Mouse (Mus musculus) spleen, postnatal 10 days (tissue): ENCODE results near the gene Atp8b2.

Experiments used
- DNase-seq, 2 experiments: peaks; one replicate each; pipeline ENCODE4 v3.0.0; 2021 to 2022; ENCODE audit warnings: low spot score in 2 of 2

Atp8b2 gene

GRCm38 (mm10) chr3:89960469-89960868 is 2.8 kb downstream of the Atp8b2 start:
- peak; percentile 48 to 83 for DNase-seq

- DNase-seq = no peak
These were observed 3.9 kb downstream of the Atp8b2 start for GRCm38 (mm10) chr3:89959435-89959834.

- no peak for DNase-seq
These were observed 5.4 kb downstream of the Atp8b2 start for GRCm38 (mm10) chr3:89957880-89958279.

GRCm38 (mm10) chr3:89956177-89956971 is 6.9 kb downstream of the Atp8b2 start:
- DNase-seq = no peak

- peak; percentile 43 to 82 for DNase-seq
These were observed 9.9 kb downstream of the Atp8b2 start for GRCm38 (mm10) chr3:89953420-89953819.

- DNase-seq = no peak
These were observed 14.7 kb downstream of the Atp8b2 start for GRCm38 (mm10) chr3:89948655-89949054.

- no peak for DNase-seq
These were observed 15.3 kb downstream of the Atp8b2 start for GRCm38 (mm10) chr3:89948021-89948420.

- no peak for DNase-seq
These were observed 18.3 kb downstream of the Atp8b2 start for GRCm38 (mm10) chr3:89945026-89945425.

- no peak for DNase-seq
These were observed 20.4 kb downstream of the Atp8b2 start for GRCm38 (mm10) chr3:89942894-89943293.

GRCm38 (mm10) chr3:89936495-89936894 is 26.8 kb downstream of the Atp8b2 start:
- DNase-seq = no peak

- no peak for DNase-seq
These were observed 30.4 kb downstream of the Atp8b2 start for GRCm38 (mm10) chr3:89932925-89933324.

- no peak for DNase-seq
These were observed 34.4 kb downstream of the Atp8b2 start for GRCm38 (mm10) chr3:89928956-89929355.

- DNase-seq = no peak
These were observed 36.9 kb downstream of the Atp8b2 start for GRCm38 (mm10) chr3:89926440-89926839.

GRCm38 (mm10) chr3:89920711-89921110 is 42.6 kb downstream of the Atp8b2 start:
- DNase-seq = no peak

- no peak for DNase-seq
These were observed 45.9 kb downstream of the Atp8b2 start for GRCm38 (mm10) chr3:89917408-89917807.

GRCm38 (mm10) chr3:89916622-89917021 is 46.7 kb downstream of the Atp8b2 start:
- no peak for DNase-seq

- no peak for DNase-seq
These were observed 48.6 kb downstream of the Atp8b2 start for GRCm38 (mm10) chr3:89914700-89915099.

GRCm38 (mm10) chr3:89912543-89913391 is 50.5 kb downstream of the Atp8b2 start, which contains the start of gene Il6ra:
Gene Il6ra, minus strand, starts transcription at chr3:89913196.
- DNase-seq = peak; percentile 42 to 77

GRCm38 (mm10) chr3:89912108-89912542 is 51.2 kb downstream of the Atp8b2 start:
- no peak for DNase-seq

- DNase-seq = peak in 1 of 2 experiments; percentile 56
These were observed 52.1 kb downstream of the Atp8b2 start for GRCm38 (mm10) chr3:89911207-89911606.

GRCm38 (mm10) chr3:89909703-89910542 is 53.4 kb downstream of the Atp8b2 start:
- DNase-seq = no peak

GRCm38 (mm10) chr3:89908836-89909235 is 54.5 kb downstream of the Atp8b2 start:
- peak in 1 of 2 experiments; percentile 45 for DNase-seq
